In genomic region chr4:94725799-94726198, GRCm38 (mm10) we compare ENCODE assay signal across 15 mouse cellular contexts. TPM values are rescaled to one million over a fixed set of nuclear protein-coding genes. Genes with fewer than 3 reads are reported as not detected.
A peak's percentile ranks its signal among the peaks of the same experiment; 100 is the strongest.
DNase-seq lines count a peak whose midpoint lies in the region; ATAC-seq and TF ChIP-seq lines count a peak whose summit lies in the region.
"Had no signal": no experiment of that assay in that cellular context is flagged by ENCODE, and none has a peak within 500 bp of the region (broad histone marks: within the 10 kb centered on the region; RNA-seq: fewer than 3 reads in every experiment).

No protein-coding gene starts in this region.

- peak overlapping the region; percentile 65 for H3K27ac ChIP-seq in heart, embryonic 12.5 days (ENCODE audit: poor library complexity, severe bottlenecking)
- H3K27ac ChIP-seq in heart, postnatal 0 days (ENCODE audit: low read depth) = peak overlapping the region; percentile 1; the same call in 1 of the 2 replicates
- H3K27ac ChIP-seq: forebrain, embryonic 12.5 days; neural tube, embryonic 15.5 days had no signal

- H3K36me3 ChIP-seq in heart, embryonic 12.5 days = no peaks in the 10 kb centered on the region
- no peaks in the 10 kb centered on the region for H3K36me3 ChIP-seq in heart, postnatal 0 days (replicated peaks; ENCODE audit: control insufficient read depth, insufficient read depth, low read length)
- H3K36me3 ChIP-seq: forebrain, embryonic 12.5 days; neural tube, embryonic 15.5 days had no signal

- no peak overlapping the region for H3K4me3 ChIP-seq in heart, embryonic 12.5 days
- no peak overlapping the region for H3K4me3 ChIP-seq in heart, postnatal 0 days (ENCODE audit: low read depth, low read length)
- H3K4me3 ChIP-seq: forebrain, embryonic 12.5 days; neural tube, embryonic 15.5 days had no signal

- no peak for TF ChIP-seq EP300 in heart, postnatal 0 days (IDR thresholded peaks at IDR 0.05; ENCODE audit: low read depth)

- H3K4me1 ChIP-seq in heart, embryonic 12.5 days (replicated peaks) = peaks cover 30% of the 10 kb centered on the region
- peaks cover 7% of the 10 kb centered on the region for H3K4me1 ChIP-seq in heart, postnatal 0 days (ENCODE audit: control insufficient read depth, insufficient read depth)
- H3K4me1 ChIP-seq: forebrain, embryonic 12.5 days; neural tube, embryonic 15.5 days had no signal

- H3K4me2 ChIP-seq in heart, embryonic 12.5 days = no peak overlapping the region
- no peak overlapping the region for H3K4me2 ChIP-seq in heart, postnatal 0 days (ENCODE audit: low read depth, low read length)
- H3K4me2 ChIP-seq: forebrain, embryonic 12.5 days; neural tube, embryonic 15.5 days had no signal

- 49% methylated on average over 4 of the region's 4 CpGs for WGBS in heart, embryonic 12.5 days
- 36% methylated on average over 4 of the region's 4 CpGs for WGBS in heart, postnatal 0 days

- no peaks in the 10 kb centered on the region for H3K27me3 ChIP-seq in heart, embryonic 12.5 days (replicated peaks)
- H3K27me3 ChIP-seq in heart, postnatal 0 days (ENCODE audit: control insufficient read depth, insufficient read depth, low read length) = no peaks in the 10 kb centered on the region
- H3K27me3 ChIP-seq: forebrain, embryonic 12.5 days; neural tube, embryonic 15.5 days had no signal

- TF ChIP-seq CTCF in heart, postnatal 0 days (IDR thresholded peaks at IDR 0.05; ENCODE audit: low read depth) = no peak

- peak; percentile 8 for DNase-seq in kidney, postnatal 10 days
- DNase-seq in kidney, postnatal 4 days = no peak
- peak; percentile 65 for DNase-seq in heart, postnatal 0 days (ENCODE audit: low spot score)
- DNase-seq in lung, postnatal 14 days = peak; percentile 31
- no peak for DNase-seq in left cerebral cortex, adult 11 months (ENCODE audit: low spot score)
- no peak for DNase-seq in thymus, postnatal 25 days
- no peak for DNase-seq in right cerebral cortex, adult 18-20 months
- DNase-seq: cerebellum, postnatal 10 days; embryo, embryonic 11 days; layer of hippocampus, postnatal 36 days; thymus, postnatal 14 days had no signal

- H3K9me3 ChIP-seq in heart, embryonic 12.5 days (replicated peaks) = 0 out of 2 replicates have a peak, but pooled peaks cover 2% of the 10 kb centered on the region
- H3K9me3 ChIP-seq in heart, postnatal 0 days (replicated peaks; ENCODE audit: control insufficient read depth, low read length) = no peaks in the 10 kb centered on the region
- H3K9me3 ChIP-seq: forebrain, embryonic 12.5 days had no signal

- H3K9ac ChIP-seq in heart, embryonic 12.5 days = no peak overlapping the region
- no peak overlapping the region for H3K9ac ChIP-seq in heart, postnatal 0 days (replicated peaks; ENCODE audit: low read depth, low read length)
- H3K9ac ChIP-seq: forebrain, embryonic 12.5 days; neural tube, embryonic 15.5 days had no signal

- ATAC-seq in heart, embryonic 12.5 days (ENCODE audit: insufficient number of reproducible peaks, low FRiP score) = peak; percentile 81
- peak; percentile 74 for ATAC-seq in heart, postnatal 0 days (ENCODE audit: insufficient read depth, low read depth)
- ATAC-seq: CD4-positive, CD25-positive, alpha-beta regulatory T cell, adult 4 months had no signal

RNA-seq across cellular contexts. Expression of gene Tek, which starts 13.3 kb away (rescaled TPM):
- 66.6 and 70.6 TPM in 2 replicates for polyA plus RNA-seq in heart, embryonic 12.5 days (2016; fragmentation: Nextera tagmentation; extraction: Ambion mirVana)
- total RNA-seq in heart, postnatal 0 days (2014; rRNA removed; ENCODE audit: low replicate concordance) = 36.4 and 40.0 TPM in 2 replicates
- polyA plus RNA-seq in heart, postnatal 0 days (2015; fragmentation: Nextera tagmentation; extraction: Ambion mirVana) = 27.1 and 27.7 TPM in 2 replicates
- polyA plus RNA-seq: CD4-positive, CD25-positive, alpha-beta regulatory T cell, adult 4 months had no signal

Comparison
In these comparisons a context has a peak if more than half of its experiments do, and no peak if none do; other contexts are left out.
1. DNase-seq: peak in kidney, postnatal 10 days (single experiment), heart, postnatal 0 days (single experiment) and lung, postnatal 14 days (single experiment); none in kidney, postnatal 4 days (0 of 2), left cerebral cortex, adult 11 months (single experiment), thymus, postnatal 25 days (single experiment) and right cerebral cortex, adult 18-20 months (single experiment).